Mouse (Mus musculus) heart, embryonic 15.5 days (tissue): ENCODE data around the gene Crat. TPM values are rescaled to one million over a fixed set of nuclear protein-coding genes. Genes with fewer than 3 reads are reported as not detected.

Experiments used
- ATAC-seq: fragments of 200-750 bp; cut with Nextera tagmentation; replicated peaks from 2 replicates; pipeline ENCODE4 v1.8.0; 2017; ENCODE audit warnings: low read depth, moderate TSS enrichment; ENCODE audit not compliant: insufficient number of reproducible peaks, insufficient read depth, low FRiP score
- H3K27ac ChIP-seq: fragments of 300-500 bp; sonication (generic); 2 replicates; pipeline ENCODE4 v1.5.1; 2015; ENCODE audit warnings: mild to moderate bottlenecking, inconsistent platforms
- H3K27me3 ChIP-seq: fragments of 300-500 bp; sonication (generic); 2 replicates; pipeline ENCODE4 v1.6.1; 2015; ENCODE audit warnings: inconsistent platforms
- H3K36me3 ChIP-seq: fragments of 300-500 bp; sonication (generic); 2 replicates; pipeline ENCODE4 v1.6.1; 2015; ENCODE audit warnings: mild to moderate bottlenecking, inconsistent platforms
- H3K4me1 ChIP-seq: fragments of 300-500 bp; sonication (generic); replicated peaks from 2 replicates; pipeline ENCODE4 v1.6.1; 2015; ENCODE audit warnings: inconsistent platforms
- H3K4me2 ChIP-seq: fragments of 300-500 bp; sonication (generic); 2 replicates; pipeline ENCODE4 v1.6.1; 2015; ENCODE audit warnings: inconsistent platforms, mild to moderate bottlenecking, moderate library complexity
- H3K4me3 ChIP-seq: fragments of 300-500 bp; sonication (generic); 2 replicates; pipeline ENCODE4 v1.5.1; 2015; ENCODE audit warnings: mild to moderate bottlenecking, inconsistent platforms
- H3K9ac ChIP-seq: fragments of 300-500 bp; sonication (generic); 2 replicates; pipeline ENCODE4 v1.6.1; 2015; ENCODE audit warnings: mild to moderate bottlenecking, inconsistent platforms
- H3K9me3 ChIP-seq: fragments of 300-500 bp; sonication (generic); replicated peaks from 2 replicates; pipeline ENCODE4 v1.6.1; 2016; ENCODE audit warnings: inconsistent platforms
- WGBS: fragments of 180-500 bp; shearing (Covaris S2); methylation state at CpG from one replicate; pipeline ENCODE4 v1.1.7; 2015; ENCODE audit warnings: mixed read lengths; 5-methylcytosine and 5-hydroxymethylcytosine counted together
- microRNA-seq: library from miRNA; unstranded; fragments of <30 nt; microRNA quantifications from one replicate; pipeline ENCODE4, GENCODE M21; 2016
- polyA plus RNA-seq: library from polyadenylated mRNA; unstranded; fragments of >200 nt; fragmentation: Nextera tagmentation; extraction: Ambion mirVana; gene quantifications from 2 replicates; pipeline ENCODE4 v1.2.1, GENCODE M21; 2015

Gene Crat
- polyA plus RNA-seq, 1 experiment from 2014 or later = 109 TPM

DNA sequence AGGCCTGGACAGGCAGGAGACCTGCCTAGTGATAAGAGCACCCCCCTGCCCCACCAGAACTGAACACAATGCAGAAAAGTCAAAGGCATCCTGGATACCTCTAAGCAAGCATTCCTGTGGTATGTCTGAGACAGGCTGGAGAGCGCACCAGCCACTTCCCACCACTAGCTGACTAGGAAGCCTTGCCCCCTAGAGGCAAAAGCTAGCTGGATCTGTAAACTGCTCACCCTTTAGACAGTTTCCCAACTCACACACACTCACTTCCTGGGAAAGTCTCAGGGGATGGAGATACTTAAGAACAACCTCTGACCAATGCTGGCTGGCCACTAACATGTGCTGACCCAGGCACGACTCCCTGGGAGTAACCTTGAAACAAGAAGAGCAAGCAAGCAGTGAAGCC lies 64.5 kb downstream of the Crat start:
- no peak for ATAC-seq
- H3K27ac ChIP-seq = no peak overlapping the region
- peaks cover 51% of the 10 kb centered on the region for H3K36me3 ChIP-seq
- H3K4me1 ChIP-seq = peaks cover 10% of the 10 kb centered on the region
- no peaks in the 10 kb centered on the region for H3K9me3 ChIP-seq
- no peaks in the 10 kb centered on the region for H3K27me3 ChIP-seq
- no peak overlapping the region for H3K4me2 ChIP-seq
- 53% methylated on average over 2 of the region's 2 CpGs for WGBS
- H3K9ac ChIP-seq = no peak overlapping the region
- H3K4me3 ChIP-seq = no peak overlapping the region

Small RNA genes lying within 50 kb of the gene (microRNA-seq; reads per million reads assigned to microRNA genes)
- not detected for gene Gm47292

Other genes starting within 250 kb of the Crat start
- 33.9 and 35.1 TPM in 2 replicates for gene Endog, start 244.3 kb downstream of the Crat start, polyA plus RNA-seq
- gene Spout1, start 237.4 kb downstream of the Crat start, polyA plus RNA-seq = 27.3 and 36.3 TPM in 2 replicates
- gene Kyat1, start 210.0 kb downstream of the Crat start, polyA plus RNA-seq = 21.1 and 22.1 TPM in 2 replicates
- gene Lrrc8a, start 178.1 kb downstream of the Crat start, polyA plus RNA-seq = 37.7 and 40.0 TPM in 2 replicates
- gene Gm28035, start 175.2 kb downstream of the Crat start, polyA plus RNA-seq = 0.33 and 0.38 TPM in 2 replicates
- gene Phyhd1, start 149.6 kb downstream of the Crat start, polyA plus RNA-seq = 8.4 and 10.1 TPM in 2 replicates
- not detected in 2 replicates for gene Gm28038, start 134.8 kb downstream of the Crat start, polyA plus RNA-seq
- 26.9 and 32.0 TPM in 2 replicates for gene Dolk, start 129.5 kb downstream of the Crat start, polyA plus RNA-seq
- 15.8 and 23.4 TPM in 2 replicates for gene Nup188, start 129.4 kb downstream of the Crat start, polyA plus RNA-seq
- gene Sh3glb2, start 56.5 kb downstream of the Crat start, polyA plus RNA-seq = 105 and 140 TPM in 2 replicates
- gene Miga2, start 51.6 kb downstream of the Crat start, polyA plus RNA-seq = 32.6 and 35.5 TPM in 2 replicates
- 19.5 and 25.2 TPM in 2 replicates for gene Dolpp1, start 23.6 kb downstream of the Crat start, polyA plus RNA-seq
- 102 and 119 TPM in 2 replicates for gene Ptpa, start 226 bp upstream of the Crat start, polyA plus RNA-seq
- 1.7 and 2.0 TPM in 2 replicates for gene Ier5l, start 58.4 kb upstream of the Crat start, polyA plus RNA-seq
- gene Cstad, start 179.2 kb upstream of the Crat start, polyA plus RNA-seq = 1.1 and 1.5 TPM in 2 replicates